In genomic region chr11:120151113-120151494, GRCm38 (mm10) we compare ENCODE assay signal across 8 mouse cellular contexts. TPM values are rescaled to one million over a fixed set of nuclear protein-coding genes. Genes with fewer than 3 reads are reported as not detected.
DNase-seq lines count a peak whose midpoint lies in the region; ATAC-seq and TF ChIP-seq lines count a peak whose summit lies in the region.

TSS of gene Slc38a10 (minus strand) at chr11:120151346.

- peak within 1 kb of the TSS; percentile 55; the same call in 1 of the 2 replicates for H3K27ac ChIP-seq in embryonic facial prominence, embryonic 13.5 days
- H3K27ac ChIP-seq in kidney, adult 2 months (ENCODE audit: insufficient read depth, low read depth, low read length) = peak within 1 kb of the TSS; percentile 66
- H3K27ac ChIP-seq in limb, embryonic 12.5 days = peak within 1 kb of the TSS; percentile 36; the same call in 1 of the 2 replicates
- peak within 1 kb of the TSS; percentile 74 for H3K27ac ChIP-seq in midbrain, embryonic 15.5 days
- peak within 1 kb of the TSS; percentile 71 for H3K27ac ChIP-seq in spleen, adult 2 months (ENCODE audit: insufficient read depth, low read length)

- TF ChIP-seq CTCF in kidney, adult 2 months (conservative IDR thresholded peaks at IDR 0.05; ENCODE audit: insufficient read depth, insufficient read length, low read depth, low read length) = no peak
- no peak for TF ChIP-seq CTCF in spleen, adult 2 months (IDR thresholded peaks at IDR 0.05; ENCODE audit: extremely low read depth, insufficient read depth, insufficient read length, insufficient replicate concordance)

- 0 out of 2 replicates have a peak, but pooled peaks cover 3% of the 10 kb centered on the region for H3K36me3 ChIP-seq in embryonic facial prominence, embryonic 13.5 days
- H3K36me3 ChIP-seq in kidney, adult 2 months (ENCODE audit: control insufficient read depth, insufficient read depth, low read length) = no peaks in the 10 kb centered on the region
- 0 out of 2 replicates have a peak, but pooled peaks cover 13% of the 10 kb centered on the region for H3K36me3 ChIP-seq in limb, embryonic 12.5 days
- no peaks in the 10 kb centered on the region for H3K36me3 ChIP-seq in midbrain, embryonic 15.5 days (replicated peaks)
- no peaks in the 10 kb centered on the region; the same call in 1 of the 2 replicates for H3K36me3 ChIP-seq in spleen, adult 2 months (ENCODE audit: control insufficient read depth, insufficient read depth, low read length)

- peak; percentile 63 for TF ChIP-seq POLR2A in kidney, adult 2 months (IDR thresholded peaks at IDR 0.05; ENCODE audit: low read depth, low read length)
- peak; percentile 72 for TF ChIP-seq POLR2A in spleen, adult 2 months (IDR thresholded peaks at IDR 0.05; ENCODE audit: low read depth, low read length)

- DNase-seq in 3134 (ENCODE audit: extremely low read depth, insufficient read length, low spot score) = peak; percentile 97
- peak; percentile 100 for DNase-seq in adrenal gland, postnatal 36 days
- peak; percentile 100 for DNase-seq in heart, adult 18-20 months
- DNase-seq in kidney, adult 2 months = peak; percentile 100
- DNase-seq in spleen, adult 2 months (ENCODE audit: low read depth in 1 of 2, low spot score in 2 of 2) = peak; percentile 99

- H3K4me1 ChIP-seq in embryonic facial prominence, embryonic 13.5 days = peaks cover 22% of the 10 kb centered on the region
- peaks cover 23% of the 10 kb centered on the region for H3K4me1 ChIP-seq in kidney, adult 2 months (ENCODE audit: control insufficient read depth, insufficient read depth, low read length)
- H3K4me1 ChIP-seq in limb, embryonic 12.5 days (replicated peaks) = peaks cover 14% of the 10 kb centered on the region
- peaks cover 22% of the 10 kb centered on the region for H3K4me1 ChIP-seq in midbrain, embryonic 15.5 days
- H3K4me1 ChIP-seq in spleen, adult 2 months (ENCODE audit: control insufficient read depth, insufficient read depth, insufficient read length) = peaks cover 5% of the 10 kb centered on the region; the same call in 1 of the 2 replicates

- peak within 1 kb of the TSS; percentile 79 for H3K9ac ChIP-seq in embryonic facial prominence, embryonic 13.5 days
- H3K9ac ChIP-seq in limb, embryonic 12.5 days (replicated peaks) = peak within 1 kb of the TSS; percentile 83
- H3K9ac ChIP-seq in midbrain, embryonic 15.5 days = peak within 1 kb of the TSS; percentile 70

- H3K27me3 ChIP-seq in embryonic facial prominence, embryonic 13.5 days = no peaks in the 10 kb centered on the region
- H3K27me3 ChIP-seq in kidney, adult 2 months (replicated peaks; ENCODE audit: control insufficient read depth, insufficient read depth, low read length) = no peaks in the 10 kb centered on the region
- H3K27me3 ChIP-seq in limb, embryonic 12.5 days = no peaks in the 10 kb centered on the region
- no peaks in the 10 kb centered on the region for H3K27me3 ChIP-seq in midbrain, embryonic 15.5 days (replicated peaks)
- H3K27me3 ChIP-seq in spleen, adult 2 months (ENCODE audit: control insufficient read depth, insufficient read depth, low read length) = no peaks in the 10 kb centered on the region

- peak; percentile 95 for ATAC-seq in embryonic facial prominence, embryonic 13.5 days (ENCODE audit: insufficient number of reproducible peaks, insufficient read depth, low FRiP score, low TSS enrichment, low read depth)
- peak; percentile 94 for ATAC-seq in limb, embryonic 12.5 days (ENCODE audit: insufficient number of reproducible peaks, insufficient read depth, low FRiP score, low TSS enrichment, low read depth)
- peak; percentile 98 for ATAC-seq in midbrain, embryonic 15.5 days (replicated peaks)

- peak within 1 kb of the TSS; percentile 60 for H3K4me3 ChIP-seq in embryonic facial prominence, embryonic 13.5 days
- H3K4me3 ChIP-seq in kidney, adult 2 months (ENCODE audit: insufficient read depth, low read depth, low read length) = peak within 1 kb of the TSS; percentile 89
- peak within 1 kb of the TSS; percentile 78 for H3K4me3 ChIP-seq in limb, embryonic 12.5 days (replicated peaks)
- peak within 1 kb of the TSS; percentile 65 for H3K4me3 ChIP-seq in midbrain, embryonic 15.5 days
- peak within 1 kb of the TSS; percentile 82 for H3K4me3 ChIP-seq in spleen, adult 2 months (ENCODE audit: extremely low read depth, insufficient read depth, insufficient read length)

- WGBS in embryonic facial prominence, embryonic 13.5 days = under 1% methylated on average over 28 of the region's 28 CpGs
- 0% methylated on average over 28 of the region's 28 CpGs for WGBS in kidney, adult 2 months
- 1% methylated on average over 28 of the region's 28 CpGs for WGBS in limb, embryonic 12.5 days
- under 1% methylated on average over 28 of the region's 28 CpGs for WGBS in midbrain, embryonic 15.5 days
- WGBS in spleen, adult 2 months = under 1% methylated on average over 28 of the region's 28 CpGs

- peaks cover 2% of the 10 kb centered on the region; the same call in 1 of the 2 replicates for H3K9me3 ChIP-seq in embryonic facial prominence, embryonic 13.5 days
- H3K9me3 ChIP-seq in limb, embryonic 12.5 days = 0 out of 2 replicates have a peak, but pooled peaks cover 3% of the 10 kb centered on the region
- no peaks in the 10 kb centered on the region for H3K9me3 ChIP-seq in midbrain, embryonic 15.5 days

- peak within 1 kb of the TSS; percentile 82 for H3K4me2 ChIP-seq in embryonic facial prominence, embryonic 13.5 days
- H3K4me2 ChIP-seq in limb, embryonic 12.5 days = peak within 1 kb of the TSS; percentile 85
- peak within 1 kb of the TSS; percentile 79 for H3K4me2 ChIP-seq in midbrain, embryonic 15.5 days

RNA-seq across cellular contexts. Expression of gene Slc38a10, which starts in this region (rescaled TPM):
- total RNA-seq in adrenal gland, postnatal 36 days (2021) = 100 to 1,000 TPM; 156 to 163 TPM
- 92.9 and 94.5 TPM in 2 replicates for polyA plus RNA-seq in embryonic facial prominence, embryonic 13.5 days (2015; fragmentation: Nextera tagmentation; extraction: Ambion mirVana)
- 10 to 100 TPM; 89.2 to 93.9 TPM for total RNA-seq in heart, adult 18-20 months (2021)
- polyA plus RNA-seq in kidney, adult 2 months (2012; rRNA removed) = 151 and 178 TPM in 2 replicates
- polyA plus RNA-seq in limb, embryonic 12.5 days (2016; fragmentation: Nextera tagmentation; extraction: Ambion mirVana) = 84.7 and 86.8 TPM in 2 replicates
- 116 and 125 TPM in 2 replicates for polyA plus RNA-seq in midbrain, embryonic 15.5 days (2015; fragmentation: Nextera tagmentation; extraction: Ambion mirVana)
- polyA plus RNA-seq in spleen, adult 2 months (2012; rRNA removed) = 81.9 and 94.2 TPM in 2 replicates

Comparison
In these comparisons a context has a peak if more than half of its experiments do, and no peak if none do; other contexts are left out.
1. Peak in every context shown above with its lines: DNase-seq, ATAC-seq, H3K4me3 ChIP-seq and H3K27ac ChIP-seq.